24 mouse cellular contexts compared by ENCODE assay signal in the genomic region with DNA sequence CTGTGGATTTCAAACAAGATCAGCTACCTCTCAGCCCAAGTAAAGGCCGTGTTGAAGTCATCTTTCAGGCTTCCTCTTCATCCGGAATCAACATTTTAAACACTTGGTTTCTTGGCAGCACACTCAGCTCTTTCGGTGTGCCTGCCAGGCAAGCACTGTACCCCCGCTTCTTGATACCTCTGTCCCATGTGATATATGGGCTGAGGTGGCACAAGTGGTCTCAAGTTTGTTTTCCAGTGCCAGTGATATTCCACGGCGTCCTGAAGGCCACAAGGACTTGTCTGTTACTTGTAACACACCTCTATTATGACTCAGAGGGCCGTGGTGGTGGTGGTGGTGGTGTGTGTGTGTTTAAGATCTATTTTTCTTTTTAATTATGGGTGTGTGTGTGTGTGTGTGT. TPM values are rescaled to one million over a fixed set of nuclear protein-coding genes. Genes with fewer than 3 reads are reported as not detected.
DNase-seq lines count a peak whose midpoint lies in the region; ATAC-seq and TF ChIP-seq lines count a peak whose summit lies in the region.
"Had no signal": no experiment of that assay in that cellular context is flagged by ENCODE, and none has a peak within 500 bp of the region (broad histone marks: within the 10 kb centered on the region; RNA-seq: fewer than 3 reads in every experiment).

No protein-coding gene starts in this region.

- no peak for DNase-seq in kidney, adult 2 months
- no peak for DNase-seq in kidney, postnatal 14 days
- DNase-seq in lung, postnatal 0 days (ENCODE audit: low spot score) = no peak
- DNase-seq in lung, adult 18-20 months = no peak
- DNase-seq in stomach, postnatal 0 days (ENCODE audit: low spot score) = no peak
- no peak for DNase-seq in gastrocnemius, postnatal 10 days
- DNase-seq in embryonic facial prominence, embryonic 10.5 days (ENCODE audit: low spot score) = no peak
- DNase-seq: adrenal gland, postnatal 14 days; cerebellum, adult 11-12 months; cerebellum, adult 9-10 months; cerebellum, postnatal 25 days; gastrocnemius, adult 2 months; heart, adult 2 months had no signal

- H3K36me3 ChIP-seq in kidney, adult 2 months (ENCODE audit: control insufficient read depth, insufficient read depth, low read length) = no peaks in the 10 kb centered on the region
- no peaks in the 10 kb centered on the region for H3K36me3 ChIP-seq in lung, postnatal 0 days (ENCODE audit: insufficient read depth, low read length)
- H3K36me3 ChIP-seq in intestine, postnatal 0 days (ENCODE audit: control insufficient read depth, insufficient read depth) = peaks cover 4% of the 10 kb centered on the region; the same call in 1 of the 2 replicates
- H3K36me3 ChIP-seq in stomach, postnatal 0 days (ENCODE audit: control insufficient read depth, insufficient read depth, low read length) = no peaks in the 10 kb centered on the region; the same call in 1 of the 2 replicates
- peaks cover 22% of the 10 kb centered on the region for H3K36me3 ChIP-seq in embryonic facial prominence, embryonic 10.5 days (replicated peaks)

- WGBS in kidney, adult 2 months = 33% methylated on average over 7 of the region's 7 CpGs
- WGBS in lung, postnatal 0 days = 46% methylated on average over 7 of the region's 7 CpGs
- WGBS in intestine, postnatal 0 days = 58% methylated on average over 7 of the region's 7 CpGs
- WGBS in stomach, postnatal 0 days = 55% methylated on average over 7 of the region's 7 CpGs
- WGBS in embryonic facial prominence, embryonic 10.5 days = 89% methylated on average over 7 of the region's 7 CpGs

- no peak overlapping the region for H3K9ac ChIP-seq in lung, postnatal 0 days (replicated peaks; ENCODE audit: low read depth)
- no peak overlapping the region for H3K9ac ChIP-seq in intestine, postnatal 0 days (ENCODE audit: low read depth, low read length)
- no peak overlapping the region for H3K9ac ChIP-seq in stomach, postnatal 0 days (ENCODE audit: low read length)
- H3K9ac ChIP-seq: embryonic facial prominence, embryonic 13.5 days; heart, embryonic 15.5 days; hindbrain, embryonic 15.5 days had no signal

- H3K27me3 ChIP-seq in kidney, adult 2 months (replicated peaks; ENCODE audit: control insufficient read depth, insufficient read depth, low read length) = no peaks in the 10 kb centered on the region
- no peaks in the 10 kb centered on the region for H3K27me3 ChIP-seq in lung, postnatal 0 days (replicated peaks; ENCODE audit: insufficient read depth, low read length)
- H3K27me3 ChIP-seq in intestine, postnatal 0 days (replicated peaks; ENCODE audit: control insufficient read depth, insufficient read depth, low read length) = no peaks in the 10 kb centered on the region
- no peaks in the 10 kb centered on the region for H3K27me3 ChIP-seq in stomach, postnatal 0 days (ENCODE audit: control insufficient read depth, insufficient read depth, low read length)
- H3K27me3 ChIP-seq in embryonic facial prominence, embryonic 10.5 days (replicated peaks; ENCODE audit: low read depth, poor library complexity, severe bottlenecking) = peaks cover 34% of the 10 kb centered on the region
- H3K27me3 ChIP-seq: CH12.LX; hindbrain, embryonic 15.5 days; Patski had no signal

- peak overlapping the region; percentile 92 for H3K27ac ChIP-seq in kidney, adult 2 months (ENCODE audit: insufficient read depth, low read depth, low read length)
- no peak overlapping the region for H3K27ac ChIP-seq in lung, postnatal 0 days (ENCODE audit: low read length)
- peak overlapping the region; percentile 89 for H3K27ac ChIP-seq in intestine, postnatal 0 days (ENCODE audit: low read depth, low read length)
- no peak overlapping the region for H3K27ac ChIP-seq in stomach, postnatal 0 days (replicated peaks)
- no peak overlapping the region for H3K27ac ChIP-seq in embryonic facial prominence, embryonic 10.5 days (replicated peaks)
- H3K27ac ChIP-seq: embryonic facial prominence, embryonic 13.5 days; gastrocnemius, adult 2 months; heart, adult 2 months; heart, embryonic 15.5 days; hindbrain, embryonic 10.5 days had no signal

- H3K4me3 ChIP-seq in kidney, adult 2 months (ENCODE audit: insufficient read depth, low read depth, low read length) = no peak overlapping the region
- H3K4me3 ChIP-seq in lung, postnatal 0 days (ENCODE audit: low read depth, low read length) = no peak overlapping the region
- H3K4me3 ChIP-seq in intestine, postnatal 0 days (ENCODE audit: low read depth, low read length) = no peak overlapping the region
- H3K4me3 ChIP-seq in stomach, postnatal 0 days (ENCODE audit: low read depth, low read length) = no peak overlapping the region
- no peak overlapping the region for H3K4me3 ChIP-seq in embryonic facial prominence, embryonic 10.5 days
- H3K4me3 ChIP-seq: embryonic facial prominence, embryonic 13.5 days; gastrocnemius, adult 2 months; heart, adult 2 months; heart, embryonic 15.5 days; hindbrain, embryonic 10.5 days; hindbrain, embryonic 15.5 days had no signal

- no peak for TF ChIP-seq POLR2A in kidney, adult 2 months (IDR thresholded peaks at IDR 0.05; ENCODE audit: low read depth, low read length)

- H3K9me3 ChIP-seq in lung, postnatal 0 days (ENCODE audit: low read length) = no peaks in the 10 kb centered on the region
- H3K9me3 ChIP-seq in intestine, postnatal 0 days (ENCODE audit: control insufficient read depth) = no peaks in the 10 kb centered on the region
- no peaks in the 10 kb centered on the region for H3K9me3 ChIP-seq in stomach, postnatal 0 days (ENCODE audit: control insufficient read depth, low read length)
- no peaks in the 10 kb centered on the region for H3K9me3 ChIP-seq in embryonic facial prominence, embryonic 10.5 days
- H3K9me3 ChIP-seq: embryonic facial prominence, embryonic 13.5 days; heart, embryonic 15.5 days; hindbrain, embryonic 10.5 days; hindbrain, embryonic 15.5 days had no signal

- TF ChIP-seq CTCF in kidney, adult 2 months (conservative IDR thresholded peaks at IDR 0.05; ENCODE audit: insufficient read depth, insufficient read length, low read depth, low read length) = no peak
- no peak for TF ChIP-seq CTCF in lung, postnatal 0 days (IDR thresholded peaks at IDR 0.05)
- TF ChIP-seq CTCF in intestine, postnatal 0 days (IDR thresholded peaks at IDR 0.05; ENCODE audit: low read depth) = no peak
- TF ChIP-seq CTCF in stomach, postnatal 0 days (IDR thresholded peaks at IDR 0.05; ENCODE audit: low read depth) = no peak

- H3K4me2 ChIP-seq in lung, postnatal 0 days (replicated peaks; ENCODE audit: low read depth, low read length) = no peak overlapping the region
- H3K4me2 ChIP-seq in intestine, postnatal 0 days (replicated peaks; ENCODE audit: low read depth) = peak overlapping the region; percentile 30; the same call in 1 of the 2 replicates
- no peak overlapping the region for H3K4me2 ChIP-seq in stomach, postnatal 0 days (replicated peaks; ENCODE audit: low read depth)
- H3K4me2 ChIP-seq: embryonic facial prominence, embryonic 13.5 days; heart, embryonic 11.5 days; heart, embryonic 15.5 days; hindbrain, embryonic 15.5 days had no signal

- ATAC-seq in lung, postnatal 0 days = peak; percentile 58
- peak; percentile 44 for ATAC-seq in intestine, postnatal 0 days
- 0 out of 2 replicates have a peak, but pooled peaks have one; percentile 12 for ATAC-seq in stomach, postnatal 0 days (ENCODE audit: low FRiP score, low TSS enrichment)
- ATAC-seq: activated CD4-positive, CD25-positive, alpha-beta regulatory T cell, adult 4 months; forebrain, embryonic 14.5 days had no signal

- no peak for TF ChIP-seq EP300 in lung, postnatal 0 days (IDR thresholded peaks at IDR 0.05)
- no peak for TF ChIP-seq EP300 in stomach, postnatal 0 days (optimal IDR thresholded peaks at IDR 0.05)

- H3K4me1 ChIP-seq in kidney, adult 2 months (ENCODE audit: control insufficient read depth, insufficient read depth, low read length) = peaks cover 20% of the 10 kb centered on the region
- no peaks in the 10 kb centered on the region; the same call in 1 of the 2 replicates for H3K4me1 ChIP-seq in lung, postnatal 0 days (ENCODE audit: insufficient read depth, low read depth, low read length)
- H3K4me1 ChIP-seq in intestine, postnatal 0 days (replicated peaks; ENCODE audit: control insufficient read depth, insufficient read depth, low read length) = no peaks in the 10 kb centered on the region; the same call in none of the 2 replicates
- no peaks in the 10 kb centered on the region for H3K4me1 ChIP-seq in stomach, postnatal 0 days (replicated peaks; ENCODE audit: control insufficient read depth, insufficient read depth)
- peaks cover 17% of the 10 kb centered on the region for H3K4me1 ChIP-seq in embryonic facial prominence, embryonic 10.5 days

RNA-seq across cellular contexts. Expression of gene Marveld3, which starts 16.3 kb away (rescaled TPM):
- polyA plus RNA-seq in kidney, adult 2 months (2012; rRNA removed) = 10.7 and 10.8 TPM in 2 replicates
- polyA plus RNA-seq in lung, postnatal 0 days (2015; fragmentation: Nextera tagmentation; extraction: Ambion mirVana) = 10.4 and 13.4 TPM in 2 replicates
- 24.9 and 25.0 TPM in 2 replicates for polyA plus RNA-seq in intestine, postnatal 0 days (2015; fragmentation: Nextera tagmentation; extraction: Ambion mirVana)
- 3.2 and 4.1 TPM in 2 replicates for polyA plus RNA-seq in stomach, postnatal 0 days (2015; fragmentation: Nextera tagmentation; extraction: Ambion mirVana)
- under 1 TPM; 0.25 to 0.26 TPM for total RNA-seq in gastrocnemius, postnatal 10 days (2021)
- polyA plus RNA-seq in embryonic facial prominence, embryonic 10.5 days (2016; fragmentation: Nextera tagmentation; extraction: Ambion mirVana) = 1.4 and 2.0 TPM in 2 replicates
- total RNA-seq: CH12.LX; gastrocnemius, adult 2 months had no signal
- polyA plus RNA-seq: activated CD4-positive, CD25-positive, alpha-beta regulatory T cell, adult 4 months; heart, embryonic 11.5 days had no signal

RNA-seq across cellular contexts. Expression of gene Tat, which starts 44.5 kb away (rescaled TPM):
- 0.04 TPM in 1 of 2 replicates, not detected in the other for polyA plus RNA-seq in kidney, adult 2 months (2012; rRNA removed)
- polyA plus RNA-seq in lung, postnatal 0 days (2015; fragmentation: Nextera tagmentation; extraction: Ambion mirVana) = 0.13 and 0.25 TPM in 2 replicates
- 0.12 TPM in 1 of 2 replicates, not detected in the other for polyA plus RNA-seq in intestine, postnatal 0 days (2015; fragmentation: Nextera tagmentation; extraction: Ambion mirVana)
- 0.12 and 0.18 TPM in 2 replicates for polyA plus RNA-seq in stomach, postnatal 0 days (2015; fragmentation: Nextera tagmentation; extraction: Ambion mirVana)
- not detected for total RNA-seq in gastrocnemius, postnatal 10 days (2021)
- not detected in 2 replicates for polyA plus RNA-seq in embryonic facial prominence, embryonic 10.5 days (2016; fragmentation: Nextera tagmentation; extraction: Ambion mirVana)
- total RNA-seq: CH12.LX; gastrocnemius, adult 2 months had no signal
- polyA plus RNA-seq: activated CD4-positive, CD25-positive, alpha-beta regulatory T cell, adult 4 months; cortical plate, adult 2 months; embryonic facial prominence, embryonic 13.5 days; forebrain, embryonic 14.5 days; heart, embryonic 11.5 days; hindbrain, embryonic 10.5 days; hindbrain, embryonic 15.5 days had no signal

Comparison
In these comparisons a context has a peak if more than half of its experiments do, and no peak if none do; other contexts are left out.
1. H3K27ac ChIP-seq: peak in kidney, adult 2 months (single experiment) and intestine, postnatal 0 days (single experiment); none in lung, postnatal 0 days (single experiment), stomach, postnatal 0 days (single experiment) and embryonic facial prominence, embryonic 10.5 days (single experiment).
2. Peak in every context shown above with its lines, with median percentiles within 50 percentile points of each other: ATAC-seq.